Mouse (Mus musculus) small intestine, adult 2 months (tissue): Measurements from ENCODE around the gene Sertad1.
A peak's percentile ranks its signal among the peaks of the same experiment; 100 is the strongest.

Source experiments
- CTCF ChIP-seq: fragments of 200-500 bp; IDR thresholded peaks from 2 replicates; pipeline ENCODE4 v1.5.1; 2012; ENCODE audit warnings: low read depth, mild to moderate bottlenecking, control low read depth, inconsistent platforms, low read length, moderate library complexity, mixed read lengths; ENCODE audit not compliant: insufficient replicate concordance, insufficient read length; ENCODE audit errors: extremely low read depth
- POLR2A ChIP-seq: fragments of 200-500 bp; IDR thresholded peaks from 2 replicates; pipeline ENCODE4 v1.6.1; 2012; ENCODE audit warnings: low read depth, mild to moderate bottlenecking, control low read depth, inconsistent platforms, low read length, moderate library complexity

DNA sequence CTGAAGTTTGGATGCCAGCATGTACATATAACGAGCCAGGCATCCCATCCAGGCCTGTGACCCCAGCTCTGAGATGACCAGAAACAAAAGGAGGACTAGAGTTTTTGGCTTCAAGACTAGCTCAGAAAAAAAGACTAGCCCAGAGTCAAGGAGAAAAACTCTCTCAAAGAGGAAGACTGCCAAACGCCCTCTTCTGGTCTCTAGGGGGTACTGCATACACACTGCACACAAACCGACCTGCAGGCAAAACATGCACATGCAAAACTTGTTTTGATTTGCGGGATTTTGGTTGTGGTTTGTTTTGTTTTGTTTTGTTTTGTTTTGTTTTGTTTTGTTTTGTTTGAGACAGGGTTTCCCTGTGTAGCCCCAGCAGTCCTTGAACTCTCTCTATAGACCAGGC lies 46.7 kb upstream of the Sertad1 start:
- TF ChIP-seq CTCF (peak; percentile 20; the same call in 1 of the 2 replicates), POLR2A (no peak)
